Mouse (Mus musculus): ENCODE measurements around the gene Clec10a.
"Not testable (repeated sequence)": the region's sequence is repeated elsewhere in the genome, so short reads cannot be mapped to it uniquely, and the experiment has no call there.

Clec10a gene

GRCm38 (mm10) chr11:70155897-70156296 lies at the start of gene Clec10a:
Gene Clec10a (plus strand): TSS chr11:70156197.
- in situ Hi-C loops (cut with MboI, MseI) = not testable (repeated sequence)

GRCm38 (mm10) chr11:70107085-70107484 lies 48.9 kb upstream of the Clec10a start:
- in situ Hi-C loops (cut with MboI, MseI) = no loop called here

- in situ Hi-C loops (cut with MboI, MseI) = no loop called here
Measured at GRCm38 (mm10) chr11:70110146-70110545, 45.9 kb upstream of the Clec10a start.

GRCm38 (mm10) chr11:70114562-70114961 lies 41.4 kb upstream of the Clec10a start:
- in situ Hi-C loops (cut with MboI, MseI) = no loop called here

GRCm38 (mm10) chr11:70115901-70116300 lies 40.1 kb upstream of the Clec10a start:
- in situ Hi-C loops (cut with MboI, MseI) = no loop called here

- in situ Hi-C loops (cut with MboI, MseI) = loop anchor here (5.0 kb wide), 1 partner anchor 892 kb away; no protein-coding TSS in a partner anchor
Measured at GRCm38 (mm10) chr11:70129926-70130379, 26.0 kb upstream of the Clec10a start, which contains the start of gene Mgl2. Gene Mgl2 (plus strand): TSS chr11:70130329.

GRCm38 (mm10) chr11:70135001-70135400 lies 21.0 kb upstream of the Clec10a start:
- in situ Hi-C loops (cut with MboI, MseI) = loop anchor here (5.0 kb wide), 1 partner anchor 37 kb away; no protein-coding TSS in a partner anchor

GRCm38 (mm10) chr11:70135925-70136324 lies 20.1 kb upstream of the Clec10a start:
- in situ Hi-C loops (cut with MboI, MseI) = loop anchor here (5.0 kb wide), 1 partner anchor 36 kb away; no protein-coding TSS in a partner anchor

- in situ Hi-C loops (cut with MboI, MseI) = loop anchor here (5.0 kb wide), 1 partner anchor 33 kb away; no protein-coding TSS in a partner anchor
Measured at GRCm38 (mm10) chr11:70139171-70139570, 16.8 kb upstream of the Clec10a start.

- in situ Hi-C loops (cut with MboI, MseI) = no loop called here
Measured at GRCm38 (mm10) chr11:70151072-70151471, 4.9 kb upstream of the Clec10a start.

GRCm38 (mm10) chr11:70162336-70162735 lies 6.3 kb downstream of the Clec10a start:
- in situ Hi-C loops (cut with MboI, MseI) = no loop called here

- in situ Hi-C loops (cut with MboI, MseI) = no loop called here
Measured at GRCm38 (mm10) chr11:70165972-70166921, 10.2 kb downstream of the Clec10a start.

- in situ Hi-C loops (cut with MboI, MseI) = no loop called here
Measured at GRCm38 (mm10) chr11:70168136-70168535, 12.1 kb downstream of the Clec10a start.

GRCm38 (mm10) chr11:70169471-70169870 lies 13.5 kb downstream of the Clec10a start:
- in situ Hi-C loops (cut with MboI, MseI) = not testable (repeated sequence)

GRCm38 (mm10) chr11:70170291-70170690 lies 14.3 kb downstream of the Clec10a start:
- in situ Hi-C loops (cut with MboI, MseI) = loop anchor here (5.0 kb wide), 1 partner anchor 33 kb away; no protein-coding TSS in a partner anchor

GRCm38 (mm10) chr11:70171181-70171580 lies 15.2 kb downstream of the Clec10a start:
- in situ Hi-C loops (cut with MboI, MseI) = loop anchor here (5.0 kb wide), 1 partner anchor 34 kb away; no protein-coding TSS in a partner anchor

GRCm38 (mm10) chr11:70171847-70172246 lies 15.8 kb downstream of the Clec10a start:
- in situ Hi-C loops (cut with MboI, MseI) = loop anchor here (5.0 kb wide), 1 partner anchor 35 kb away; no protein-coding TSS in a partner anchor

GRCm38 (mm10) chr11:70172298-70172697 lies 16.3 kb downstream of the Clec10a start:
- in situ Hi-C loops (cut with MboI, MseI) = loop anchor here (5.0 kb wide), 1 partner anchor 35 kb away; no protein-coding TSS in a partner anchor

GRCm38 (mm10) chr11:70174491-70174890 lies 18.5 kb downstream of the Clec10a start:
- in situ Hi-C loops (cut with MboI, MseI) = loop anchor here (5.0 kb wide), 1 partner anchor 37 kb away; no protein-coding TSS in a partner anchor

- in situ Hi-C loops (cut with MboI, MseI) = no loop called here
Measured at GRCm38 (mm10) chr11:70177647-70178046, 21.6 kb downstream of the Clec10a start.

- in situ Hi-C loops (cut with MboI, MseI) = no loop called here
Measured at GRCm38 (mm10) chr11:70178311-70178710, 22.3 kb downstream of the Clec10a start.

- in situ Hi-C loops (cut with MboI, MseI) = no loop called here
Measured at GRCm38 (mm10) chr11:70178756-70179155, 22.8 kb downstream of the Clec10a start.

Data from regulatory T cell (primary cell).